Mouse (Mus musculus) adrenal gland, postnatal 25 days (tissue): ENCODE results near the gene Gm11562. TPM values are rescaled to one million over a fixed set of nuclear protein-coding genes. Genes with fewer than 3 reads are reported as not detected.

Experiments used
- DNase-seq: peaks from one replicate; pipeline ENCODE4 v3.0.0; 2021; ENCODE audit warnings: mixed read lengths
- total RNA-seq: library from RNA; stranded (reverse); gene quantifications from 2 replicates; pipeline ENCODE4 v1.2.3, GENCODE M21; 2021

Gm11562 gene
- total RNA-seq, 1 experiment from 2014 or later: not detected

- no peak for DNase-seq
These were observed 37.0 kb downstream of the Gm11562 start, which contains the start of gene Krtap1-4 for GRCm38 (mm10) chr11:99583245-99583704. Gene Krtap1-4, minus strand, starts transcription at chr11:99583654.

GRCm38 (mm10) chr11:99581564-99581963 is 38.7 kb downstream of the Gm11562 start:
- DNase-seq: no peak

GRCm38 (mm10) chr11:99581051-99581450 is 39.2 kb downstream of the Gm11562 start:
- no peak for DNase-seq

GRCm38 (mm10) chr11:99580636-99581035 is 39.6 kb downstream of the Gm11562 start, which contains the start of gene Krtap1-5:
Gene Krtap1-5, minus strand, starts transcription at chr11:99581016.
- DNase-seq: no peak

GRCm38 (mm10) chr11:99574106-99574505 is 46.1 kb downstream of the Gm11562 start:
- DNase-seq: peak; percentile 72

GRCm38 (mm10) chr11:99573164-99573563 is 47.1 kb downstream of the Gm11562 start:
- DNase-seq: no peak

Other genes starting within 250 kb of the Gm11562 start
- gene Krt28, start 245.5 kb downstream of the Gm11562 start, total RNA-seq: not detected in 2 replicates
- 4.3 and 7.7 TPM in 2 replicates for gene Krt10, start 231.1 kb downstream of the Gm11562 start, total RNA-seq
- not detected in 2 replicates for gene Krt12, start 198.2 kb downstream of the Gm11562 start, total RNA-seq
- 0.15 TPM in 1 of 2 replicates, not detected in the other for gene Krt20, start 182.3 kb downstream of the Gm11562 start, total RNA-seq
- not detected in 2 replicates for gene Krt23, start 127.3 kb downstream of the Gm11562 start, total RNA-seq
- not detected in 2 replicates for gene Krt39, start 99.1 kb downstream of the Gm11562 start, total RNA-seq
- not detected in 2 replicates for gene Krt40, start 77.3 kb downstream of the Gm11562 start, total RNA-seq
- not detected in 2 replicates for gene Krtap3-3, start 69.6 kb downstream of the Gm11562 start, total RNA-seq
- not detected in 2 replicates for gene Krtap3-2, start 63.6 kb downstream of the Gm11562 start, total RNA-seq
- not detected in 2 replicates for gene Gm11939, start 61.0 kb downstream of the Gm11562 start, total RNA-seq
- gene Krtap3-1, start 53.8 kb downstream of the Gm11562 start, total RNA-seq: not detected in 2 replicates
- not detected in 2 replicates for gene Krtap1-5, start 39.4 kb downstream of the Gm11562 start, total RNA-seq
- not detected in 2 replicates for gene Krtap1-4, start 36.8 kb downstream of the Gm11562 start, total RNA-seq
- not detected in 2 replicates for gene Krtap1-3, start 29.1 kb downstream of the Gm11562 start, total RNA-seq
- not detected in 2 replicates for gene Krtap9-3, start 22.3 kb downstream of the Gm11562 start, total RNA-seq
- gene Gm11938, start 17.1 kb downstream of the Gm11562 start, total RNA-seq: not detected in 2 replicates
- gene Gm11937, start 10.2 kb downstream of the Gm11562 start, total RNA-seq: not detected in 2 replicates
- gene Krtap2-4, start 5.6 kb downstream of the Gm11562 start, total RNA-seq: not detected in 2 replicates
- not detected in 2 replicates for gene Krtap4-1, start 7.8 kb upstream of the Gm11562 start, total RNA-seq
- gene Krtap4-2, start 14.6 kb upstream of the Gm11562 start, total RNA-seq: not detected in 2 replicates
- not detected in 2 replicates for gene Krtap4-7, start 23.7 kb upstream of the Gm11562 start, total RNA-seq
- gene Gm11555, start 29.8 kb upstream of the Gm11562 start, total RNA-seq: not detected in 2 replicates
- not detected in 2 replicates for gene Gm11563, start 38.5 kb upstream of the Gm11562 start, total RNA-seq
- not detected in 2 replicates for gene Krtap4-6, start 45.5 kb upstream of the Gm11562 start, total RNA-seq
- not detected in 2 replicates for gene Gm14190, start 70.3 kb upstream of the Gm11562 start, total RNA-seq
- not detected in 2 replicates for gene Gm14180, start 113.9 kb upstream of the Gm11562 start, total RNA-seq
- gene Gm11595, start 152.5 kb upstream of the Gm11562 start, total RNA-seq: not detected in 2 replicates
- not detected in 2 replicates for gene Krtap4-8, start 160.3 kb upstream of the Gm11562 start, total RNA-seq
- not detected in 2 replicates for gene Krtap4-9, start 164.8 kb upstream of the Gm11562 start, total RNA-seq
- gene Gm11596, start 173.0 kb upstream of the Gm11562 start, total RNA-seq: not detected in 2 replicates
- not detected in 2 replicates for gene Gm11569, start 178.5 kb upstream of the Gm11562 start, total RNA-seq
- not detected in 2 replicates for gene Gm11554, start 184.0 kb upstream of the Gm11562 start, total RNA-seq
- gene Krtap4-13, start 189.5 kb upstream of the Gm11562 start, total RNA-seq: not detected in 2 replicates
- gene Gm11564, start 195.2 kb upstream of the Gm11562 start, total RNA-seq: not detected in 2 replicates
- not detected in 2 replicates for gene 2300003K06Rik, start 217.6 kb upstream of the Gm11562 start, total RNA-seq
- gene Krtap4-16, start 231.2 kb upstream of the Gm11562 start, total RNA-seq: not detected in 2 replicates
- not detected in 2 replicates for gene Gm11568, start 237.5 kb upstream of the Gm11562 start, total RNA-seq
- gene Gm11559, start 244.0 kb upstream of the Gm11562 start, total RNA-seq: not detected in 2 replicates